Mouse (Mus musculus) adrenal gland, postnatal 10 days (tissue): ENCODE results near the gene Stxbp3. TPM values are rescaled to one million over a fixed set of nuclear protein-coding genes. Genes with fewer than 3 reads are reported as not detected.
A peak's percentile ranks its signal among the peaks of the same experiment; 100 is the strongest.
"Not testable (repeated sequence)": the region's sequence is repeated elsewhere in the genome, so short reads cannot be mapped to it uniquely, and the experiment has no call there.

Experiments used
- DNase-seq: peaks from one replicate; pipeline ENCODE4 v3.0.0; 2021; ENCODE audit warnings: mixed read lengths
- long read RNA-seq, 2 experiments: library from polyadenylated mRNA; stranded (forward); transcript quantifications; one replicate each; pipeline ENCODE4 v2.0.0; 2021
- total RNA-seq, 2 experiments: library from RNA; stranded (reverse); gene quantifications; 2 replicates each; pipeline ENCODE4 v1.2.3; 2021

Gene Stxbp3
- total RNA-seq: 10 to 100 TPM; 40.2 to 46.6 TPM
- long read RNA-seq, experiment 1, transcript Stxbp3-201 (19 exons, 2,419 nt): major isoform, 22 of 27 reads
- long read RNA-seq, experiment 1, partial matches to known transcripts: 4 of 27 reads
- long read RNA-seq, experiment 1, other reads (novel, unspliced or antisense): 1 of 27 reads
- long read RNA-seq, experiment 2, transcript Stxbp3-201 (19 exons, 2,419 nt): major isoform, 13 of 14 reads
- long read RNA-seq, experiment 2, partial matches to known transcripts: 0 of 14 reads
- long read RNA-seq, experiment 2, other reads (novel, unspliced or antisense): 1 of 14 reads

DNA sequence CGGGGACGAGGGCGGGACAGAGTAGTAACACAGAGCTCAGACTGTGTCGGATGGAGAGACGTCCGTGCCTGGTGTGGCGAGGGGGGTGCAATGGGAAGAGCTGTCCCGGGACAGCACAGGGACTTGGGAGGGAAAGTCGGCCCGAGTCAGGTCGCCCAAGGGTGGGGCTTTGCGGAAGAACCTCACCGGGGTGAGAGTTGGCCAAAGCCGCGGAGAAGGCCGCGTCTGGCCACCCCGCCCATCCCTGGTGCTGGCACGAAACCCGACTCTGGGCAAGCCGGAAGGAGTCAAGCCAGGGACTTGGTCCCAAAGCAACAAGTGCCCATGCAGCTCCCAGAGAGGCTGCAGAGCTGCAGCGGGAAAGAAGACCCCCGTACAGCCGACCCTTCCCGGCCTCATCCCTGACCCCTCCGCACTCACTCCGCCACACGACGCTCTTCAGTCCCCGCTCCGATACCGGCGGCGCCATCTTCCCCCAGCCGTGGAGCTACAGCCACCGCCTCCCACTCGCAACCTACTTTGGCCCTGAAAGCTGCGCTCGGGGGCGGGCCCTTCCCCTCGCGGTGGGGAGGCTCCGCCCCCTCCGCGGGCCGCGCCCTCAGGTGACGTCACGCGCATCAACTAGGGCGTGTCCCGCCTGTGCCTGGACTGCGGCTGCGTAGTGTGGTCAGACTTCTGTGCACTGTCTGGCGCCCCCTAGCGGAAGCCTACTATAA is at the start of gene Stxbp3:
TSS of gene Stxbp3 (minus strand) at position 527 of the 716 bp plus-strand sequence.
- peak; percentile 100 for DNase-seq

GRCm38 (mm10) chr3:108889908-108890307 is 49.6 kb upstream of the Stxbp3 start, which contains the start of gene Fndc7:
Fndc7 (minus strand) TSS chr3:108890008.
- DNase-seq: no peak

DNA sequence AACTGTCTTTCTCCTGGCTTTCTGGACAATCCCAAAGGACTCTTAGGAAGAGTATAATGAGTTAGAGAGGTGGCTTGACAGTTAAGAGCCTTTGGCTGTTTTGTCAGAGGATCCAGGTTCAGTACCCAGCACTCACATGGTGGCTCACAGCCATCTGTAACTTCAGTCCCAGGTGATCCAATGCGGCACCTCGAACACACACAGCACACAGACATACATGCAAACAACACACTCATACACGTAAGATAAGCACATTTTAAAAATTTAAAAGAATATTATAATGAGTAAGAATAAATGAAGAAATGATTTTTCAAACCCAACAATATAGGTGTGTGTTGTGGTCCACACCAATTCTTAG is 47.3 kb upstream of the Stxbp3 start:
- DNase-seq: no peak

DNA sequence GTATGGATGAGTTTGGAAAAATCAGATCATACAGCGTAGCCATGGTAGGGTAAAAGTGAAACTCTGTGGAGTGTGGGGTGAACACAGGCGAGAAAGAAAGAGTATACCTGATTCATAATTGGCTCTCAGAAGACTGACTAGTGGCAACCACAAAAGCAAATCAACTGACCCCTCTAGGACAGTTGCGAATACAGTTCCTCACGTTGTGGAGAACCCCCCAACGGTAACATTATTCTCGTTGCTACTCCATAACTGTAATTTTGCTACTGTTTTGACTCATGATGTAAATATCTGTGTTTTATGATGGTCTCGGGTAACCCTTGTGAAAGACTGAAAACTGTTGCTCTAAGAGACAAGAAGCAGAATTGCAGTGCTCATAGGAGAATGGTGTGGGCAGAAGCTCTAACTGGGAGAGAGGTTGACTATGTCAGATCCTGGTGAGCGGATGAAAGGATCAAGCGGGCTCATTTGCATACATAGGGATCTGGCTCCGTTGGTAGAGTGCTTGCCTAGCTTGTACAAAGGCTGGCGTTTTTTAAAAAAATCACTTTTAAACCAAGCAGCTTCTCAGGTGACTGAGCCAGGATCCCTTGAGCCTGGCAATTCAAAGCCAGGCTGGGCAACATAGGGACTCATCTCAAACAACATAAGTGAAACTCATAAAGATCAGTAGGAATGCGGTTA is 46.8 kb upstream of the Stxbp3 start:
- DNase-seq: no peak

DNA sequence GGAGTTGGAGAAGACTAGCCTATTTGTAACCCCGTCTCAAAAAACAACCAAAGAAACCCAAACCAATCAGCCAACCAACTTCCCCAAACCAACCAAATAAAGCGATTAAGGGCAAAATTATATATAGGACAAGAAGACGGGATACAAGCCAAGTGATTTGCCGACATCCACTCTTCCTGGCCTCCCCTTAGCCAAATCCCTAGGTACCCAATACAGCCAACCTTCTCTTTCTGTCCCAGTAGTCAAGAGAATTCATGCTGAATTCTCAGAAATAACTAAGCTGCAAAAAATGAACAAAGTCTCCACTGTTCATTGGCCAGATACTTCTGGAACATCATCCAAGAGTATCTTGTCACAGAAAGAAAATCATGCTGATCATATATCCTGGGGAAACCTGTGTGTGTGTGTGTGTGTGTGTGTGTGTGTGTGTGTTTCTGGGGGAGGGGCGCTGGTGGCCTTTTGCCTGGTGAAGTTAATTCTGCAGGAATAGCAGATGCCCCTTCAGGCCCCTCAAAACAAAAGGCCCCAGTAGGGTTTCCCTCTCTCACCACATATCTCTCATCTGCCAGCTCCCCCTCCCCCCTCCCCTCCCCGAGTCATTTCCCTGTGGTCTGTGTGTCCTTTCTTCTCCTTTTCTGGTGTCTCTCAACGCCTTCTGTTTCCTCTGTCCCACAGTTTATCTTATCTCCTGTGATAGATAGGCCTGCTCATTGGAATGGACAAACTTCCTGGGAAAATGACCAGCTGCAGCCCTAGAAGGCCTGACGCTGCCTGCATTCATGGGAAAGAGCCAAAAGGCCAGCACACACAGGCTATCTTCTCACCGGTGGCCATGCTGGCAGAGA is 45.6 kb upstream of the Stxbp3 start:
- no peak for DNase-seq

- no peak for DNase-seq
Observed at GRCm38 (mm10) chr3:108884706-108885289, 44.5 kb upstream of the Stxbp3 start.

GRCm38 (mm10) chr3:108883067-108883466 is 42.7 kb upstream of the Stxbp3 start:
- no peak for DNase-seq

- DNase-seq: not testable (repeated sequence)
Observed at GRCm38 (mm10) chr3:108881873-108882272, 41.5 kb upstream of the Stxbp3 start.

DNA sequence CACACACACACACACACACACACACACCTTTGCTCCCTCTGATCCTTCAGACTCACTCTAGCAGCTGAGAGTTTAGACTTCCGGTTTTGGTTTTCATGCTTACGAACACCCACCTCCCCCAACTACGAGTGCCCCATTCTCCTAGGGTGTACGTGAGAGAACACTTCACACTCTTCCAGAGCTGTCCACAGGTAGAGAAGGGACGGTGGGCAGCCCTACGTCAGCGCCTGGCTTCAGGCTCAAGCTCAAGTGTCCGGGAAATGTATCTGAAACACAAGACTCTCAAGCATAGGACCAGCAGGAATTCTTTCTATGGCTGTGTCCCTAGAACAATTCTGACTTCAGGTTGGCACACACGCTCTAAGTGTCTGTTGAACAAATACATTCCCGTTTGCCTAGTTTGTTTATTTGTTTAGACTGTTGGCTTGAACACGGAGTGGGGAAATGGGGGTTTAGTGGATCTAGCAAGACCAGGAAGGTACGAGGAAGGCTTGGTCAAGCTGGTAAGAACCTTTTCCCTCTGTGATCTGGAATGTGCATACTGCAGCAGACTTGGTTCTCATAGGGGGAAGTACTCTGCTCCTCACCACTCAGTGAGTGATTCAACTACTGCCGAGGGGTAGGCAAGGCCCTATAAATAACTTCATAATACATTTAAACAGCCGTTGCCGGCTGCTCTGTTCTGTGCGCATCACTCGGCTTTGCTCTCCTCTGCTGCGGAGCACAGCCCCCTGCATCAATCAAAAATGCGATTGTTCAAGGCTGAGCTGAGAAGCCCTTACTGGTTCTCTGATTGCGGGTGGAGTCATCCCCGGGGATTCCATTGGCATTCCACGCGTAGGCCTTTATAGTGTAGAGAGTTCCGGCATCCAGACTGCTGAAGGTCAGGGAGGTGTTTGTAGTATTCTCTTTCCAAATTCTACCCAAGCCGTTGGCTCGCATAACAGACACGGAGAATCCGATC is 40.5 kb upstream of the Stxbp3 start:
- DNase-seq: peak; percentile 61

- DNase-seq: no peak
Observed at GRCm38 (mm10) chr3:108879836-108880435, 39.6 kb upstream of the Stxbp3 start.

DNA sequence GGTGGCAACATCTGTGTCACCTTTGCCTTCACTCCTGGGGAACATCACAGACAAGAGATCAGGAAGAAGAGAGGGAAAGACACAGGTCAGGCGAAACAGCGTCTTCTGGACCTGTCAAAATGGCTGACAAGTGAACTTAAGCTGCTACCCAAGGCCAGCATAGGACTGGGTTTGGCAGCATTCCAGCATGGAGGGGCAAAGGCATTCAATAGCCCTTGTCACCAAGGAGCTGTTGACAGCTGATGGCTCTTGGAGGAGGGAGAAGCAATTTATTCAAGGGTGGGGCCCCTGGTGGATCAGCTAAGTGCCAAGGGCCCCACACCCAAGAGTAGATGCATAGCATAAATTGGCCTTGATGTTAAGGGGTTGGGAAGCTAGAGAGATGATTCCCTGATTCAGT is 38.8 kb upstream of the Stxbp3 start:
- no peak for DNase-seq

GRCm38 (mm10) chr3:108870631-108871030 is 30.3 kb upstream of the Stxbp3 start:
- peak; percentile 49 for DNase-seq

- no peak for DNase-seq
Observed at GRCm38 (mm10) chr3:108867449-108867848, 27.1 kb upstream of the Stxbp3 start.

DNA sequence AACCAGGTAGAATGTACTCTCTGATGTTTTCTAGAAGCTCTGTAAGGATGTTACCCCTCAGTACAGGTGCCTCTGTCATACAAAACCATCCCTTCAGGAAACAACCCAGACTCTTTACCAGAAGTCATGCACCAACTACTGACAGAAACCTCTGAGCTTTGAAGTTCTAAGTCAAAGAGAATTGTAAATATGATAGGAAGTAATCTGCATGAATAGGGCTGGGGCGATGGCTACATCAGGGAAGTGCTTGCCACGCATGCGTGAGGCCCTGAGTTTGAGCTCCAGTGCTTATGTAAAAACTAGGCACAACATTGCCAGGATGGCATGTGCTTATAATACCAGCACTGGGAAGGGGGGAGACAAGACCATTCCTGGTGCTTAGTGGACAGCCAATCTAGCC is 25.4 kb upstream of the Stxbp3 start:
- no peak for DNase-seq

GRCm38 (mm10) chr3:108865129-108865528 is 24.8 kb upstream of the Stxbp3 start:
- no peak for DNase-seq

DNA sequence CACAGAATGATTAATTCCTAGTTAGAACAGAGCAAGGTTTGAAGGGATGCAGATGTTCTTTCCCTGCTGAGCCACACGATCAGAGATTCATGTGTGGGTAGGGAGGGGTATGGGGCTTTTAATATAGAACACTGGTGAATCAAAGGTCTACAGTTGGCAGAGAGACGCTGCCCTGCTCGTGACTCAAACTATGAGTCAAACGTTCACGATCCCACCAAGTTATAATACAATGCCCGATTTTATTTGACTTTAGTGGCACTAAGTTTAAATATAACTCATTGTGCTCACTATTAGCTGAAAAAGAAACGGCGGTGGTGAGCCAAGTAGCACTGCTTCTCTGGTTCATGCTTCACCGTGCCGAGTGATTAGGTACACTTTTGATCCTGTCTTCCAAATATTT is 22.8 kb upstream of the Stxbp3 start:
- DNase-seq: no peak

DNA sequence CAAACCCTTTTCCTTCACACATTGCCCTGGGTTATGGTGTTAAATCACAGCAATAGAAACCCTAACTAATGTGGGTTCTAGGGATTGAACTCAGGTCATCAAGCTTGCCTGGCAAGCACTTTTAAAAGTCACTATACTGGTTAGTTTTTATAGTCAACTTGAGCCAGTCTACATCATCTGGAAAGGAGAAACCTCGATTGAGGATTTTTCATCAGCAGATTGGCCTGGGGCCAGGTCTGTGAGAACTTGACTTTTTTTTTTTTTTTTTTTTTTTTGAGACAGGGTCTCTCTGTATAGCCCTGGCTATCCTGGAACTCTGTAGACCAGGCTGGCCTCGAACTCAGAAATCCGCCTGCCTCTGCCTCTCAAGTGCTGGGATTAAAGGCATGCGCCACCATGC is 22.0 kb upstream of the Stxbp3 start:
- DNase-seq: not testable (repeated sequence)

- no peak for DNase-seq
Observed at GRCm38 (mm10) chr3:108860786-108861185, 20.5 kb upstream of the Stxbp3 start.

DNA sequence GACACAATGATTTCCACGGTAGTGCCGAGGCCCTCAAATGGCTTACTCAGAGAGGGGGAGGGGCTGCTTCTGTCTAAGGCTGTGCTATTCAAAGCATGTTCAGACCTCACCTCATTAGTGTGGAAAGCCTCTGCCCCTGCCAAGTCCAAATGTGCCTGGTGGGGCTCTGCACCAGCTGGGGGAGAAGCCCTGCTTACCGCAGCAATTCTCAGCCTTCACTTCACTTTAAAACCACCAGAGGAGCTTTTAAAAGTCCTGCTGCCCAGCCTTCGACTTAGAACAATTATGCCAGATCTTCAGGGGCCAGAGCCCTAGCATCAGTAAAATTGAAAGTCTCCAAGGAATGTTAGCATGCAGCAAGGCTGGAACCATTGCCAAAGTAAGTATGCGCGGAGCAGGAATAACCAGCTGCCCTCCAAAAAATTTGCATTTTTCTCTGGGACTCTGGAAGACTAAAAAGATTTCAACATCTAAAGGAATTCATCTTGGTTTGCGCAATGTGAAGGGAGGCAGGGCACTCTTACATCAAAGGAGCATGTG is 18.0 kb upstream of the Stxbp3 start:
- DNase-seq: peak; percentile 56

DNA sequence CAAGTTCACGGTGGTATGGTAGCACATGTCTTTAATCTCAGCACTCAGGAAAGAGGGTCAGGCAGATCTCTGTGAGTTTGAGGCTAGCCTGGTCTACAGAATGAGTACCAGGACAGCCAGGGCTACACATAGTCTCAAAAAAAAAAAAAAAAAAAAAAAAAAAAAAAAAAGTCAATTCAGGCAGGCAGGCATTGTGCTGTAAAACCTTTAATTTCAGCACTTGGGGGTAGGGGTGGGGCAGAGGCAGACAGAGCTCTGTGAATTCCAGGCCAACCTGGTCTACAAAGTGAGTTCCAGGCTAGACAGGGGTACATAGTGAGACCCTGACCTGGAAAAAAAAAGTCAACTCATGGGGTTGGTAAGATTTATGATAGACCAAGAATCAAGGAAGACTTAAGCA is 17.4 kb upstream of the Stxbp3 start:
- DNase-seq: no peak
